Mouse (Mus musculus): ENCODE results near the gene Smyd3.

DNA sequence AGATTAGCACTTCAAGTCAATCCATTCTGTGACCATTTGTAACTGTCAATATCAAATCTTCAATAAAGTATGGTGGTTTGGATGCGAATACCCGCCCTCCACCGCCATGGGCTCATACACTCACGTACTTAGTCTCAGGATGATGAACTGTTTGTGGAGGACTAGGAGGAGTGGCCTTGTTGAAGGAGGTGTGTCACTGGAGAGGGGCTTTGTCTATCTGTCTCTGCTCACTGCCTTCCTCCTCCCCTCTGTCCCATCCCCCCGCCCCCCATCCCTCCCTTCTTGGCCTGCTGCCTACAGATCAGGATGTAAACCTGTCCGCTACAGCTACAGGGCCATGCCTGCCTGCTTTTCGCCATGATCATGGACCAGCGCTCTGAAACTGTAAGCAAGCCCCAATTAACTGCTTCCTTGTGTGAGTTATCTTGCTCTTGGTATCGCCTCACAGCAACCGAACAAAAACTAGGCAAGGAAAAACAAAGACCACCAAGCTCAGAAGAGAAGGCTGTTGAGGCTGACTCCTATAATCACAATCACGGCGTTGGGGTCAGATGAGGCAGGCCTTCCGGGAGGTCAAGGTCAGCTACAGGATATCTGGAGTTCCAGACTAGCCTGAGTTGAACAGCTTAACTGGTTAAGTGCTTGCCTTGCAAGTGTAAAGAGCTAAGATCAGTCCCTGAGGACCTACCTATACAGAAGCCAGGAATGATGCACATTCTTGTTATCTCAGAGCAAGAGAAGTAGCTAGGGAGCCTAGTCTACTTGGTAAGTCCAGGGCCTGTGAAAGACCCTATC lies 7.1 kb downstream of the Smyd3 start:
- TF ChIP-seq CTCF (IDR thresholded peaks at IDR 0.05; ENCODE audit: low read depth, low read length) = no peak
- no peak for TF ChIP-seq POLR2A (IDR thresholded peaks at IDR 0.05; ENCODE audit: extremely low read depth, insufficient read depth, low read length)

Data from liver, adult 2 months (tissue).